Mouse (Mus musculus) midbrain, embryonic 10.5 days (tissue): Measurements from ENCODE around the gene Slc45a2. TPM values are rescaled to one million over a fixed set of nuclear protein-coding genes. Genes with fewer than 3 reads are reported as not detected.

Source experiments
- DNase-seq: peaks from one replicate; pipeline ENCODE4 v3.0.0-alpha.2; 2017; ENCODE audit warnings: low spot score
- H3K27ac ChIP-seq: fragments of 300-500 bp; sonication (generic); replicated peaks from 2 replicates; pipeline ENCODE4 v1.5.1; 2016; ENCODE audit warnings: mild to moderate bottlenecking
- H3K27me3 ChIP-seq: fragments of 300-500 bp; sonication (generic); 2 replicates; pipeline ENCODE4 v1.6.1; 2016; ENCODE audit warnings: low read depth, mild to moderate bottlenecking; ENCODE audit not compliant: poor library complexity, severe bottlenecking
- H3K36me3 ChIP-seq: fragments of 300-500 bp; sonication (generic); 2 replicates; pipeline ENCODE4 v1.6.1; 2016; ENCODE audit warnings: mild to moderate bottlenecking, moderate library complexity
- H3K4me1 ChIP-seq: fragments of 300-500 bp; sonication (generic); 2 replicates; pipeline ENCODE4 v1.6.1; 2016
- H3K4me3 ChIP-seq: fragments of 300-500 bp; sonication (generic); 2 replicates; pipeline ENCODE4 v1.5.1; 2016; ENCODE audit warnings: mild to moderate bottlenecking, moderate library complexity
- H3K9me3 ChIP-seq: fragments of 300-500 bp; sonication (generic); replicated peaks from 2 replicates; pipeline ENCODE4 v1.6.1; 2016; ENCODE audit warnings: mild to moderate bottlenecking
- WGBS: fragments of 180-500 bp; shearing (Covaris S2); methylation state at CpG from one replicate; pipeline ENCODE4 v1.1.7; 2016; 5-methylcytosine and 5-hydroxymethylcytosine counted together
- polyA plus RNA-seq: library from polyadenylated mRNA; unstranded; fragments of >200 nt; fragmentation: Nextera tagmentation; extraction: Ambion mirVana; gene quantifications from 2 replicates; pipeline ENCODE4 v1.2.1, GENCODE M21; 2016

Gene Slc45a2
- polyA plus RNA-seq, 1 experiment from 2014 or later: 0.16 TPM

GRCm38 (mm10) chr15:11054440-11055080 lies 54.0 kb downstream of the Slc45a2 start:
- WGBS: 81% methylated on average over 7 of the region's 7 CpGs
- H3K27me3 ChIP-seq: peaks cover 36% of the 10 kb centered on the region
- peaks cover 18% of the 10 kb centered on the region for H3K4me1 ChIP-seq
- H3K9me3 ChIP-seq: no peaks in the 10 kb centered on the region
- H3K36me3 ChIP-seq: no peaks in the 10 kb centered on the region
- H3K4me3 ChIP-seq: no peak overlapping the region
- H3K27ac ChIP-seq: no peak overlapping the region
- DNase-seq: no peak

- 92% methylated on average over 1 of the region's 1 CpGs for WGBS
- no peak overlapping the region for H3K27ac ChIP-seq
These were observed 62.4 kb downstream of the Slc45a2 start for GRCm38 (mm10) chr15:11062903-11063302.

GRCm38 (mm10) chr15:11064160-11064557 lies 63.6 kb downstream of the Slc45a2 start:
- peak overlapping the region; percentile 84 for H3K27ac ChIP-seq
- H3K4me1 ChIP-seq: peaks cover 49% of the 10 kb centered on the region
- no peaks in the 10 kb centered on the region for H3K36me3 ChIP-seq
- H3K9me3 ChIP-seq: no peaks in the 10 kb centered on the region
- peak; percentile 20 for DNase-seq
- 10% methylated on average over 2 of the region's 2 CpGs for WGBS
- peaks cover 17% of the 10 kb centered on the region; the same call in 1 of the 2 replicates for H3K27me3 ChIP-seq
- H3K4me3 ChIP-seq: peak overlapping the region; percentile 51

More at GRCm38 (mm10) chr15:11062903-11063302, 62.4 kb downstream of the Slc45a2 start:
- Histone ChIP-seq H3K9me3 (no peaks in the 10 kb centered on the region), H3K27me3 (peaks cover 24% of the 10 kb centered on the region; the same call in 1 of the 2 replicates), H3K36me3 (no peaks in the 10 kb centered on the region), H3K4me3 (no peak overlapping the region), H3K4me1 (peaks cover 47% of the 10 kb centered on the region)
- DNase-seq: no peak

GRCm38 (mm10) chr15:11064558-11065411 lies 64.3 kb downstream of the Slc45a2 start, which contains the start of gene Adamts12:
Adamts12 (plus strand) TSS chr15:11064790.
- peak; percentile 62 for DNase-seq
- Histone ChIP-seq H3K4me3 (peak within 1 kb of the TSS; percentile 51), H3K4me1 (peaks cover 49% of the 10 kb centered on the region), H3K27ac (peak within 1 kb of the TSS; percentile 84), H3K36me3 (no peaks in the 10 kb centered on the region), H3K27me3 (peaks cover 17% of the 10 kb centered on the region; the same call in 1 of the 2 replicates), H3K9me3 (no peaks in the 10 kb centered on the region)
- WGBS: 1% methylated on average over 25 of the region's 25 CpGs

- Histone ChIP-seq H3K4me1 (peaks cover 49% of the 10 kb centered on the region), H3K36me3 (no peaks in the 10 kb centered on the region), H3K9me3 (no peaks in the 10 kb centered on the region), H3K27ac (peak overlapping the region; percentile 84), H3K27me3 (peaks cover 12% of the 10 kb centered on the region; the same call in 1 of the 2 replicates), H3K4me3 (peak overlapping the region; percentile 51)
- 9% methylated on average over 9 of the region's 9 CpGs for WGBS
- DNase-seq: peak; percentile 20
These were observed 65.1 kb downstream of the Slc45a2 start for GRCm38 (mm10) chr15:11065528-11066171.

GRCm38 (mm10) chr15:11066299-11066698 lies 65.8 kb downstream of the Slc45a2 start:
- no peaks in the 10 kb centered on the region for H3K36me3 ChIP-seq
- peak overlapping the region; percentile 84 for H3K27ac ChIP-seq
- H3K4me3 ChIP-seq: peak overlapping the region; percentile 51
- H3K27me3 ChIP-seq: peaks cover 7% of the 10 kb centered on the region; the same call in 1 of the 2 replicates
- WGBS: 6% methylated on average over 5 of the region's 5 CpGs
- H3K9me3 ChIP-seq: no peaks in the 10 kb centered on the region
- peak; percentile 38 for DNase-seq
- peaks cover 49% of the 10 kb centered on the region for H3K4me1 ChIP-seq

GRCm38 (mm10) chr15:11067891-11068290 lies 67.4 kb downstream of the Slc45a2 start:
- Histone ChIP-seq H3K36me3 (no peaks in the 10 kb centered on the region), H3K27ac (no peak overlapping the region), H3K4me3 (no peak overlapping the region), H3K9me3 (no peaks in the 10 kb centered on the region), H3K27me3 (peaks cover 7% of the 10 kb centered on the region; the same call in 1 of the 2 replicates), H3K4me1 (peaks cover 49% of the 10 kb centered on the region)
- DNase-seq: no peak
- WGBS: 90% methylated on average over 7 of the region's 7 CpGs

GRCm38 (mm10) chr15:11075726-11076361 lies 75.3 kb downstream of the Slc45a2 start:
- Histone ChIP-seq H3K4me3 (no peak overlapping the region), H3K36me3 (no peaks in the 10 kb centered on the region), H3K4me1 (no peaks in the 10 kb centered on the region), H3K27ac (no peak overlapping the region), H3K27me3 (no peaks in the 10 kb centered on the region), H3K9me3 (no peaks in the 10 kb centered on the region)
- 83% methylated on average over 3 of the region's 3 CpGs for WGBS
- DNase-seq: no peak

Other genes with a start within 250 kb of the Slc45a2 start
- gene C1qtnf3, start 48.4 kb upstream of the Slc45a2 start, polyA plus RNA-seq: 0.10 and 0.40 TPM in 2 replicates
- gene Amacr, start 19.0 kb upstream of the Slc45a2 start, polyA plus RNA-seq: 12.9 and 13.0 TPM in 2 replicates
- 0.33 and 0.82 TPM in 2 replicates for gene Rxfp3, start 37.3 kb downstream of the Slc45a2 start, polyA plus RNA-seq
- gene Adamts12, start 64.1 kb downstream of the Slc45a2 start, polyA plus RNA-seq: 1.7 and 2.0 TPM in 2 replicates